Mouse (Mus musculus) G1E (cell line): Measurements from ENCODE around the gene 1700034I23Rik.

Experiments
- CTCF ChIP-seq: IDR thresholded peaks from 2 replicates; pipeline ENCODE4 v1.5.1; 2012; ENCODE audit warnings: low read depth, low read length, inconsistent platforms, mixed read lengths
- GATA1 ChIP-seq: IDR thresholded peaks from 2 replicates; pipeline ENCODE4 v1.6.1; 2012; ENCODE audit warnings: borderline replicate concordance, low read length, inconsistent platforms, mixed read lengths
- GATA2 ChIP-seq: IDR thresholded peaks from 2 replicates; pipeline ENCODE4 v1.6.1; 2012; ENCODE audit warnings: low read depth, low read length, inconsistent platforms, borderline replicate concordance
- POLR2AphosphoS5 ChIP-seq: IDR thresholded peaks from 2 replicates; pipeline ENCODE4 v1.6.1; 2012; ENCODE audit warnings: low read depth, low read length, inconsistent platforms; ENCODE audit not compliant: insufficient replicate concordance
- TAL1 ChIP-seq: conservative IDR thresholded peaks from 2 replicates; pipeline ENCODE4 v1.6.1; 2012; ENCODE audit warnings: low read depth, low read length, inconsistent platforms, mixed read lengths

GRCm38 (mm10) chr3:40938592-40938991, 36.2 kb upstream of the 1700034I23Rik start:
- no peak for TF ChIP-seq CTCF
- TF ChIP-seq TAL1: no peak
- no peak for TF ChIP-seq GATA1
- TF ChIP-seq GATA2: no peak
- no peak for TF ChIP-seq POLR2AphosphoS5
